Mouse (Mus musculus) forebrain, embryonic 12.5 days (tissue): ENCODE data around the gene Abl1. TPM values are rescaled to one million over a fixed set of nuclear protein-coding genes. Genes with fewer than 3 reads are reported as not detected.

Experiments used
- ATAC-seq: fragments of 200-750 bp; cut with Nextera tagmentation; 2 replicates; pipeline ENCODE4 v1.8.0; 2017; ENCODE audit warnings: moderate TSS enrichment; ENCODE audit not compliant: low FRiP score
- H3K27ac ChIP-seq: fragments of 300-500 bp; sonication (generic); 2 replicates; pipeline ENCODE4 v1.5.1; 2016; ENCODE audit warnings: mild to moderate bottlenecking
- H3K27me3 ChIP-seq: fragments of 300-500 bp; sonication (generic); 2 replicates; pipeline ENCODE4 v1.6.1; 2016; ENCODE audit warnings: mild to moderate bottlenecking
- H3K36me3 ChIP-seq: fragments of 300-500 bp; sonication (generic); replicated peaks from 2 replicates; pipeline ENCODE4 v1.6.1; 2016; ENCODE audit warnings: mild to moderate bottlenecking
- H3K4me1 ChIP-seq: fragments of 300-500 bp; sonication (generic); 2 replicates; pipeline ENCODE4 v1.6.1; 2016
- H3K4me2 ChIP-seq: fragments of 300-500 bp; sonication (generic); 2 replicates; pipeline ENCODE4 v1.6.1; 2016; ENCODE audit warnings: mild to moderate bottlenecking, moderate library complexity
- H3K4me3 ChIP-seq: fragments of 300-500 bp; sonication (generic); replicated peaks from 2 replicates; pipeline ENCODE4 v1.5.1; 2016; ENCODE audit warnings: mild to moderate bottlenecking
- H3K9ac ChIP-seq: fragments of 300-500 bp; sonication (generic); 2 replicates; pipeline ENCODE4 v1.6.1; 2016; ENCODE audit warnings: mild to moderate bottlenecking
- H3K9me3 ChIP-seq: fragments of 300-500 bp; sonication (generic); 2 replicates; pipeline ENCODE4 v1.6.1; 2016
- WGBS: fragments of 180-500 bp; shearing (Covaris S2); methylation state at CpG from one replicate; pipeline ENCODE4 v1.1.7; 2016; 5-methylcytosine and 5-hydroxymethylcytosine counted together
- polyA plus RNA-seq: library from polyadenylated mRNA; unstranded; fragments of >200 nt; fragmentation: Nextera tagmentation; extraction: Ambion mirVana; gene quantifications from 2 replicates; pipeline ENCODE4 v1.2.1, GENCODE M21; 2016

Gene Abl1
- polyA plus RNA-seq, 1 experiment from 2014 or later, result 44.4 TPM

DNA sequence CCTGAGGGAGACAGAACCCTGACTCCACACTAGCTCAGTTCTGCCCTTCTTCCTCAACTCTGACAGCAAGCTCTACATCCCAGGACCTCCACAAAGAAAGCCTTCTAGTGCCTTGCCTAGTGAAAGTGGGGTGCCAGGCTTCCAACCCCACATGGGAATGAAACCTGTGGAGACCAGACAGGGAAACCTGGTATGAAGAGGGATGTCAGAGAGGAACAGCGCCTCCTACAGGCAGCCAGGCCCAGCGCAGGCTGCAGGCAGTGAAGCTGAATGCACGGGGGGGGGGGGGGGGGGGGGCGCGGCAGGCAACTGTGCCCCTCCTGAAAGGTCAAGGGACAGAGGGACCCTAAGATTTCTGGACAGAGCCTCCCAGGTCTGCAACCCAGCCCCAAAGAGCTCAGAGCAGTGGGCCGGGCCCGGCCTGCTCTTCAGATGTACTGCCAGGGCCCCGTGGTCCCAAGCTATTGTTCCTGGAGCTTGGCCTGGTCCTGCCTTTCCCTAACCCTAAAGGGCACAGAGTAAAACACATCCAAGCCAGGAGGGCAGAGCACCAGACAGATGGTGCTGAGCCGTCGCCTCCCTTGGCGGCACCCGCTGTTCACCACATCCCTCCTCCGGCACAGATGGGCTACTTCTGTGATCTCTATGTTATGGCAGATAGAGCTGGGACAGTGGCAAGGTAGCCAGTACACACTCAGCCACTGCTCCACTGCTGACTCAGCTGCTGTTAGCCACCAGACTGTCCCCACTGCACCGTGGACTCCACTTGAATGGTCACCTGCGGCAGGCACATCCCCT, 136.0 kb downstream of the Abl1 start:
- ATAC-seq, result no peak
- peaks cover 52% of the 10 kb centered on the region for H3K4me1 ChIP-seq
- no peak overlapping the region for H3K4me2 ChIP-seq
- no peak overlapping the region for H3K9ac ChIP-seq
- H3K27me3 ChIP-seq, result peaks cover 44% of the 10 kb centered on the region
- no peak overlapping the region for H3K4me3 ChIP-seq
- WGBS, result 78% methylated on average over 11 of the region's 15 CpGs
- no peaks in the 10 kb centered on the region for H3K36me3 ChIP-seq
- H3K27ac ChIP-seq, result peak overlapping the region; percentile 25; the same call in 1 of the 2 replicates
- no peaks in the 10 kb centered on the region for H3K9me3 ChIP-seq

DNA sequence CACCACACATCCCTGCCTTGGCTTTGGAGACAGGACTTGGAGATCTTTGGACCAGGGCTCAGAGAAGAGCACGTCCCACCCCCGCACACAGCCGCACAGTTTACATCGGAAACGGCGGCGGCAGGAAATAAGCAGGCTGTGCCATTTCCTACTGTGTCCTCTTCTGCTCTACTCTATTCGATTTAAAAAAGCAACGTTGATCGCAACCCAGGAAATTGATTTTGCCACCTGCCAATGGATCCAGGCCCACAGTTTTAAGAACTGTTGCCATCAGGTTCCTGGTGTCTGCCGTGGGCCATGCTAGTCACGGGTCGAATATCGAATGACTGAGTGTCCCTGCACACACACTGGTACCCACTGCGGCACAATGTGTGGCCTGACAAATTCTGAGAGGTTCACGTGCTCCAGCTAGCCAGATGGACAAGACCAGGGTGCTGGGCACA, 137.3 kb downstream of the Abl1 start:
- ATAC-seq, result no peak
- Histone ChIP-seq H3K36me3 (no peaks in the 10 kb centered on the region), H3K4me1 (peaks cover 61% of the 10 kb centered on the region), H3K4me2 (no peak overlapping the region), H3K9ac (no peak overlapping the region), H3K4me3 (no peak overlapping the region), H3K27ac (no peak overlapping the region), H3K27me3 (peaks cover 46% of the 10 kb centered on the region), H3K9me3 (no peaks in the 10 kb centered on the region)
- 90% methylated on average over 16 of the region's 16 CpGs for WGBS

DNA sequence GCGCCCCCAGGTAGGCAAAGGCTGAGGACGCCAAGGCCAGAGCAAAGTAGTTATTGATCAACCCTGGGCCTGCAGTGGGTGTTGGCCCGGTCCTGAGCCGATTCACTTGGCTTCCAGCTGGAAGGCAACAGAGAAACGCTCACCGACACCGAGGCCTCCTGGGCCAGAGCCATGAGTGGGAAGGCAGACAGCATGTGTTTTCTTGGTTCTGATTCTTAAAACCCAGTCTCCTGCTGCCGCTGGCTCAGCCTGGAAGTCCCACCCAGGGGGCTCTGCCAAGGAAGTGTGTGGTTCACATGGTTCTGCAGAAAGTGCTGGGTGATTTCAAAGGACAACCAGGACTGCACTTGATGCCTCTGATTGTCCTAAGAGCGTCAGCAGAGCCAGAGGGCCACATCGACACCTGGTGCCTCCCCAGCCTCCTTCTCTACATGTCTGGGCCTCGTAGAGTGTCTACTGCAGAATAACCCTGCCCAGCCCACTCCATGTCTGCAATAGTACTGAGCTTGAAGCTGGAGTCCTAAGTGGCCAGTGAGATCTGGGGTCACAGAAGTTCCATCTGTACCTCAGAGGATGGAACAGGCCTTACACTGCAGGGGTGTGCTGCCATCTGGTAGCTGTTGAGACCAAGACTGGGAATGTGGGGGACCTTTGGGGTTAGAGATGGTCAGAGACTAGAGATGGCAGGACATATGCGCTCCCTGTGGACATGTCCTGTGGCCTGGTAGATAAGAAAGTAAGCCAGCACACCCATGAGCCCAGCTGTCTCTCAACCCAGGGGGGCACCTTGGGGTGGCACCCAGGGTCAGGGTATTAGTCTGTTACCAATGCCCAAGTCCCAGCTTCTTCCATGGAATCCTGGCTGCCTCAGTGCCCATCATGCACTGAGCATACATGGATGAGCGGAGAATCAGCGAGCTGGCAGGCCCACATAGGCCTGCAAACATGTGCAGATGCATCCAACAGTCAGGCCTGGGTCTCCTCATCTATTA, 138.2 kb downstream of the Abl1 start:
- H3K4me2 ChIP-seq, result no peak overlapping the region
- ATAC-seq, result no peak
- H3K4me3 ChIP-seq, result no peak overlapping the region
- no peak overlapping the region for H3K9ac ChIP-seq
- H3K27ac ChIP-seq, result no peak overlapping the region
- peaks cover 60% of the 10 kb centered on the region for H3K4me1 ChIP-seq
- no peaks in the 10 kb centered on the region for H3K9me3 ChIP-seq
- peaks cover 38% of the 10 kb centered on the region for H3K27me3 ChIP-seq
- WGBS, result 89% methylated on average over 14 of the region's 14 CpGs
- H3K36me3 ChIP-seq, result no peaks in the 10 kb centered on the region

DNA sequence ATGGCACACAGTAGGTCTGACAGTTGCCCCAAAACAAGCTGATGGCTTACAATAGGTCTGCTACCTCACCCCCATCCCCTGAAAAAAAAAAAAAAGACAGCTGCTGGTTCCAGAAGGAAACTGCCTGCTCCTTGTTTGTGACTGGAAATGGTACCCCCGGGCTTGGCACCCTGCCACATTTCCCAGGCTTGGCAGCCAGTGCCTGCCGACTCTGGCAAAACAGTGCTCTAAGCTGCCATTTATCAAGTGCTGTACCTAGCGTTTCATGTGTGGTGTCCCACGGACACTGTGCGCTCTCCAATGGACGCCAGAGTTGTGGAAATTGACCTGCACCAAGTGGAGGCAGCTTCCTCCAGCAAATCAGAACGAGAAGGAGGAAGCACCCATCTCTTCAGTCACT, 139.7 kb downstream of the Abl1 start:
- Histone ChIP-seq H3K4me3 (no peak overlapping the region), H3K9ac (no peak overlapping the region), H3K27ac (peak overlapping the region; percentile 71), H3K27me3 (peaks cover 31% of the 10 kb centered on the region), H3K36me3 (no peaks in the 10 kb centered on the region), H3K4me1 (peaks cover 47% of the 10 kb centered on the region), H3K4me2 (peak overlapping the region; percentile 31), H3K9me3 (no peaks in the 10 kb centered on the region)
- ATAC-seq, result no peak; the same call in 1 of the 2 replicates
- 36% methylated on average over 7 of the region's 7 CpGs for WGBS

DNA sequence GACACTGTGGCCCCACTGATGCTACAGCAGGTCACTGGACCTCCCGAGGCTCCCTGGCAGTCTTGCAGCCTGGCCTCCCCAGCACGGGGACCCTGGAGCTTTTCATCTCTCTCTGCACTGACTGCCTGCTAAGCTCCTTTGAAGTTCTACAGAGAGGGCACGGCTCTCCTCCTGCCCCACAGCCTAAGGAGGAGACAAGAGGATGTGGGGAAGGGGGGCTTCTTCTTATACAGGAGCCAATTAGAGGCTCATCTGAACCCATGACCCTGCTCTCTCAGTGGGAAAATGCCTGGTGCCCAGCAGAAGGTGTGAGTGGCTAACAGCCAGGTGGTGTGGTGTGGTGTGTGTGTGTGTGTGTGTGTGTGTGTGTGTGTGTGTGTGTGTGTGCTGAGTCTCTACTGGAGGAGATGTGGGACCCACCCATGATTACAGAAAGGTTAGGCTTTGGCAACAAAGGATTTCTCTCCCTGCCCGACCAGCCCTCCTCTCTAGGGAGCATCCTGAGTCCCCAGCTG, 140.2 kb downstream of the Abl1 start:
- Histone ChIP-seq H3K27ac (peak overlapping the region; percentile 71), H3K9me3 (no peaks in the 10 kb centered on the region), H3K4me2 (peak overlapping the region; percentile 31), H3K36me3 (no peaks in the 10 kb centered on the region), H3K4me1 (peaks cover 42% of the 10 kb centered on the region), H3K9ac (peak overlapping the region; percentile 36; the same call in 1 of the 2 replicates), H3K4me3 (no peak overlapping the region), H3K27me3 (peaks cover 33% of the 10 kb centered on the region)
- ATAC-seq, result peak; percentile 15; the same call in 1 of the 2 replicates
- 9% methylated on average over 4 of the region's 4 CpGs for WGBS

DNA sequence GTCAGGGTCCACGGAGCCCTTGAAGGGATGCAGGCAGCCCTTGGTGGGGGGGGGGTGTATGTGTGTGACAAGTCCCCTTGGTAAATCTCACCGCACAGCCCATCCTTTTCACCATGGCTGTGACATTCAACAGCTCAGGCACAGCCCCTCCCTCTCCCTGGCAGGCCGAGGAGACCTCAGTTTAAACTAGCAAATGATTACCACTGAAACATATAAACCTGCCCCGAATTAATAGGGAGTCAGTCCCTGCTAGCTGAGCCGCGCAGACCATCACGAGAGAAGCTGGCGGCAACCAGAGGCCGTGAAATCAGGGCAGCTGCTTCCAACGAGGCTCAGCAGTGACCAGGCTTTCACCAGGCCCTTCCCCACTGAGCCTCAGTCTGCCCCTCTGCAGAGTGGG, 147.9 kb downstream of the Abl1 start:
- Histone ChIP-seq H3K4me1 (peaks cover 18% of the 10 kb centered on the region), H3K9ac (no peak overlapping the region), H3K36me3 (no peaks in the 10 kb centered on the region), H3K9me3 (no peaks in the 10 kb centered on the region), H3K27me3 (peaks cover 58% of the 10 kb centered on the region), H3K4me2 (no peak overlapping the region), H3K27ac (no peak overlapping the region), H3K4me3 (no peak overlapping the region)
- ATAC-seq, result no peak
- WGBS, result 73% methylated on average over 10 of the region's 10 CpGs

DNA sequence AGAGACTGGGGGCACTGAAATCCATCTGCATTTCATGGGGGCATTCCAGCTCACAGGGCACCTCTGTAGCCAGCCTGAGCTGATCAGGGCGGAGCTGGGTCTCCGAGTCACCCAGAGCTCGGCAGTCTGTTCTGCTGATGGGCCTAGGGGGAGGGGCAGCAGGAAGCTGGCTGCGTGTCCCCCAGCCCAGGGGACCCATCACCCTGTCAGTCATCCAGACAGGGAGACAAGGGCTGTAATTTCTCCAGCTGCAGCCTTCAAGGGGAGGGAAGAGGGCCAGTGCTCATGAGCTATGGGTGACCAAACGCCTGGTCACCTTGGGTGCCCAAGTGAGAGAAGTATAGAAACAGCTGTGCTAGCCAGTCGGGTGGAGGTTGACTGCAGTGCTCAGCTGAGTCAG, 148.8 kb downstream of the Abl1 start:
- Histone ChIP-seq H3K4me2 (no peak overlapping the region), H3K27me3 (peaks cover 60% of the 10 kb centered on the region), H3K9ac (0 out of 2 replicates have a peak overlapping the region, but pooled peaks have one; percentile 2), H3K4me1 (peaks cover 18% of the 10 kb centered on the region), H3K4me3 (no peak overlapping the region), H3K27ac (no peak overlapping the region), H3K9me3 (no peaks in the 10 kb centered on the region), H3K36me3 (no peaks in the 10 kb centered on the region)
- peak; percentile 55 for ATAC-seq
- WGBS, result 41% methylated on average over 6 of the region's 6 CpGs

DNA sequence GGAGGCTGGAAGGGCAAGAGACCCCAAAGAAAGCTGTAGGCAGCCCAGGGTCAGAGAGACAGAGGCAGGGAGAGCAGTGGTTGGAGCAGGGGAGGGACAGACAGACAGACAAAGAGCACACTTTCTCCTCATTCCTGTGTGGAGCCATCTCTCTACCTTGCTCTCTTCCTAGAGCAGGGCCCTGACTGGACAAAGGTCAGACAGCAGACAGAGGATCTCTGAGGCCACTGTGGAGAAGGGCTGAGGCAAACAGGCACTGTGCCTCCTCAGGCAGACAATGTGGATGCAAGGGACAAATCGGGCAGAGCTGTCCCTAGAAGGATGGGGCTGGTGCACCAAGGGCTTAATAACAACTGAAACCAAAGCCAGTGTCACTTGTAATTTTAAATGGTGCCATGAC, 150.7 kb downstream of the Abl1 start:
- ATAC-seq, result no peak
- peaks cover 66% of the 10 kb centered on the region for H3K27me3 ChIP-seq
- WGBS, result 50% methylated on average over 1 of the region's 1 CpGs

DNA sequence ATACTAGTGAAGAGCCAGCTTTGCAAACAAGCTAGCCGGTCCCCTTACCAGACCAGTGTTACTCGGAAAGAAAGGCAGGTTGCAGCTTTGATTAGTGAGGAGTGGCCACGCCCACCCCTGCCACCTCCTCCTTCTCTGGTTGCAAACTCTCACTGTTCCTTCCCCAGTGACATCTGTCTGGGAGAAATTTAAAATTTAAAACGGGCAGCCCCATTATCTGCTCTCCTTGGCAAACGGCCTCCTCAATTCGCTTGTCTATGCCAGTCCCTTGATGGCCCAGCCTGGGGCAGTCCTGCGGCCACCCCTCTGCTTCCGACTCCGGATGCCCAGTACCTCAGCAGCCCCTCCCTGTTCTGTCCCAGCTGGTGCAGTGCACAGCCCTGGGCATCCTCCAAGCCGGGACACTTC, 156.6 kb downstream of the Abl1 start:
- Histone ChIP-seq H3K27ac (0 out of 2 replicates have a peak overlapping the region, but pooled peaks have one; percentile 3), H3K4me3 (peak overlapping the region; percentile 8; the same call in 1 of the 2 replicates), H3K4me2 (no peak overlapping the region), H3K36me3 (no peaks in the 10 kb centered on the region), H3K27me3 (peaks cover 79% of the 10 kb centered on the region), H3K4me1 (peaks cover 31% of the 10 kb centered on the region), H3K9me3 (no peaks in the 10 kb centered on the region), H3K9ac (no peak overlapping the region)
- ATAC-seq, result peak; percentile 58; the same call in 1 of the 2 replicates
- WGBS, result 2% methylated on average over 10 of the region's 10 CpGs

More for the DNA sequence above, 150.7 kb downstream of the Abl1 start:
- no peak overlapping the region for H3K27ac ChIP-seq
- peaks cover 18% of the 10 kb centered on the region for H3K4me1 ChIP-seq
- H3K4me3 ChIP-seq, result no peak overlapping the region
- no peak overlapping the region for H3K4me2 ChIP-seq
- no peaks in the 10 kb centered on the region for H3K36me3 ChIP-seq
- H3K9ac ChIP-seq, result no peak overlapping the region
- H3K9me3 ChIP-seq, result no peaks in the 10 kb centered on the region

DNA sequence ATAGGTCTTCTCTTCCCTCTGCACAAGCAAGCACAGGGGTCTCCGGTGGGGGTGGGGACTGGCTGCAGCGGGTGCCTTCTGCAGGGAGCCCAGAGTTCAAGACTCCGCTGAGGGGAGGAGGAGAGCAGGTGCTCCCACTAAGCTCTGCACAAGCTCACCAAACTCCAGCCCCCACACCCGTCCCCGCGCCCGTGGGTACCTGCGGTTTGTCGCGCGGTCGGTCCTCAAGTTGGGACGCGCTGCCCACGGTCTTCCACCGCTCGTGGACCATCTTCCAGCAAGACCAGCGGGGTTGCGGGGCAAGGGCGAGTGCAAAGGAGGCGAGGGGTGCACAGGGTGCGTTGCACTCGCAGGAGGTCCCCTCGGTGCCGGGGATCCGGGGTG, 157.3 kb downstream of the Abl1 start:
- H3K27ac ChIP-seq, result no peak overlapping the region
- peaks cover 34% of the 10 kb centered on the region for H3K4me1 ChIP-seq
- whole genome bisulfite sequencing, result under 1% methylated on average over 26 of the region's 26 CpGs
- H3K4me3 ChIP-seq, result peak overlapping the region; percentile 55
- H3K4me2 ChIP-seq, result peak overlapping the region; percentile 94
- 0 out of 2 replicates have a peak, but pooled peaks have one; percentile 13 for ATAC-seq
- H3K9me3 ChIP-seq, result no peaks in the 10 kb centered on the region
- peak overlapping the region; percentile 55 for H3K9ac ChIP-seq
- H3K36me3 ChIP-seq, result no peaks in the 10 kb centered on the region
- peaks cover 74% of the 10 kb centered on the region for H3K27me3 ChIP-seq

DNA sequence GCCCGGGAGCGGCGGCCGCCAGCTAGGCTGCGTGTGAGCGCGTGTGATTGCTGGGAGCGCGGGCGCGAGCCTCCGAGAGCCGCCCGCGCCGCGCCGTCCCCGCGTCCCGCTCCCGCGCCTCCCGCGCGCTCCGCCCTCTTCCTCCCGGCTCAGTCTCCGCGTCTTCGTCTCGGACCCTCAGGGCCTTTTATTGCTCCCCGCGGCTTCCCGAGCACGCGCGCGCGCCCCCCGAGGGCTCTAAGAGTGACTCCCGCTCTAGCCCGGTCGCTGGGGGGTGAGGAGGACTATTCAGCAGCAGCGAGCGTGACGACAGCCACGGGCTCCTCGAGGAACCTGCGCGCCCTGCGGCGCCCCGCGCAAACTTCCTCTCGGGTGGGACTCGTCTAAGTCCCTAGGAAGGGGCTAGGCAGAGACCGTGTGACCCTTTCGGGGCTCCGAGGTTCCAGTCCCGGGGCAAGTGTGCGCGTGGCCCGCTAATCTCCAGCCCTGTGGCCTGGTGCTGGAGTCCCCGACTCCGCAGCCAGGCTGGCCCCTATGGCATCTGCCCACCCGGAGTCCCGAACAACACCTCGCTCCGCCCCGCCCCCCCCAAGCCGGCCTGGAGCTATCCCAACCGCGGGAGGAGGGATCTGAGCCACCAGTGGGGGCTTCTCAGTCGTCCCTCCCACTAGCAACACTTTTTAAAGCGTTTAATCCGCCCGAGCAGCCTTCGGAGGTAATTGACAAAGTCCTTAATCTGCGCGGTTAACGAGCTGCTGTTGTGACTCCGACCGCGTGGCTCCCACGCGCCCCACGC, 157.9 kb downstream of the Abl1 start, which contains the start of gene Fibcd1:
Fibcd1 (minus strand) TSS at position 110 of the 796 bp plus-strand sequence.
- peak within 1 kb of the TSS; percentile 55 for H3K9ac ChIP-seq
- 0 out of 2 replicates have a peak within 1 kb of the TSS, but pooled peaks have one; percentile 3 for H3K27ac ChIP-seq
- H3K27me3 ChIP-seq, result peaks cover 71% of the 10 kb centered on the region
- ATAC-seq, result peak; percentile 49
- H3K4me3 ChIP-seq, result peak within 1 kb of the TSS; percentile 55
- WGBS, result under 1% methylated on average over 78 of the region's 88 CpGs
- H3K36me3 ChIP-seq, result no peaks in the 10 kb centered on the region
- peak within 1 kb of the TSS; percentile 94 for H3K4me2 ChIP-seq
- no peaks in the 10 kb centered on the region for H3K9me3 ChIP-seq
- peaks cover 34% of the 10 kb centered on the region for H3K4me1 ChIP-seq
